Mouse (Mus musculus) C2C12 (cell line): ENCODE data around the gene Irgc1.

Source experiments
- CTCF ChIP-seq: IDR thresholded peaks from one replicate; pipeline ENCODE4 v1.5.1; 2011; ENCODE audit not compliant: control insufficient read depth, insufficient read depth, insufficient read length
- MYOD1 ChIP-seq: IDR thresholded peaks from one replicate; pipeline ENCODE4 v1.6.1; 2011; ENCODE audit warnings: low read depth; ENCODE audit not compliant: control insufficient read depth, insufficient read length
- USF1 ChIP-seq: IDR thresholded peaks from one replicate; pipeline ENCODE4 v1.6.1; 2011; ENCODE audit warnings: low read depth, mild to moderate bottlenecking, control low read depth, moderate library complexity

DNA sequence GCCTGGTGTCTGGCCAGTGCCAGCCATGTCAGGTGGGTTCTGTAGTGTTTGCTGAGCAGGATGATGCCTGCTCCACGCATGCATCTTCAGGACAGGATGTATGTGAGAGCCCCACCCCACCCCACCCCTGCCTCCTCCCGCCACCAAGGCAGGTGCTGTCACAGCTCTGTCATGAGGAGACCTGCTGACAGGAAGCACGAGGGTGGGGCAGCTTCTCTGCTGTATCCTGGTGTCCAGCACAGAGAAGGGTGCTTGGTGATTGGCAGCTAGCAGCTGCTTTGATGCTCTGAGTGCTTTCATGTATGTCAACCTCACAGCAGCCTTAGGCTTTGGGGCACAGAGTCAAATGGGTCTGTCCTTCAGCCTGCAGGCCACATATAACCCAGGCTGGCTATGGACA is 38.5 kb downstream of the Irgc1 start:
- TF ChIP-seq CTCF: no peak
- TF ChIP-seq MYOD1: peak; percentile 9
- TF ChIP-seq USF1: no peak
